Mouse (Mus musculus): ENCODE measurements around the gene Pibf1. TPM values are rescaled to one million over a fixed set of nuclear protein-coding genes. Genes with fewer than 3 reads are reported as not detected.

The Pibf1 gene
- polyA plus RNA-seq, 1 experiment: 8.8 TPM

GRCm38 (mm10) chr14:99190153-99190790 is 91.0 kb downstream of the Pibf1 start:
- no peak overlapping the region for H3K4me3 ChIP-seq (ENCODE audit: insufficient read depth, low read length)
- no peak overlapping the region for H3K27ac ChIP-seq (ENCODE audit: insufficient read depth, low read length)
- no peaks in the 10 kb centered on the region for H3K4me1 ChIP-seq (ENCODE audit: control insufficient read depth, insufficient read depth, low read length)
- TF ChIP-seq POLR2A (IDR thresholded peaks at IDR 0.05; ENCODE audit: extremely low read depth, insufficient read depth, low read length): no peak
- TF ChIP-seq CTCF (IDR thresholded peaks at IDR 0.05; ENCODE audit: extremely low read depth, insufficient read depth, low read length): no peak

DNA sequence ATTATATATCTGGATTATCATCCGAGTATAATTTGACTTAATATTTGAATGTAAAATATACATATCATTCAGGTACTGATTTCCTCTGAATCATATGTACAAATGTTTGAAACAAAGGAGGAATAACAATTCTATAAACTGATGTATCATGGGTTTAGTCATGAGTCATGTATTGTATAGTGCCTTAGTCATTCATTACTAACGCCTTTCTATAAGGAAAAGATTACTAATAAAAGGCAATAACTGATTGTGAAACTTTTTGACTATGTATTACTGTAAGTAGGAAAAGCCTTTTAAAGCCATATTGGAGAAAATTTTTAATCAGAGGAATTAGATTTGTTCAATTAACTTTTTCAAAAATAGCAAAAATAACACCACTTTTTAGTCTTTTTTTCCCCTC is 106.6 kb downstream of the Pibf1 start:
- no peak overlapping the region for H3K4me3 ChIP-seq (ENCODE audit: insufficient read depth, low read length)
- H3K27ac ChIP-seq (ENCODE audit: insufficient read depth, low read length): no peak overlapping the region
- TF ChIP-seq CTCF (IDR thresholded peaks at IDR 0.05; ENCODE audit: extremely low read depth, insufficient read depth, low read length) (no peak), POLR2A (IDR thresholded peaks at IDR 0.05; ENCODE audit: extremely low read depth, insufficient read depth, low read length) (no peak)
- no peaks in the 10 kb centered on the region for H3K4me1 ChIP-seq (ENCODE audit: control insufficient read depth, insufficient read depth, low read length)

DNA sequence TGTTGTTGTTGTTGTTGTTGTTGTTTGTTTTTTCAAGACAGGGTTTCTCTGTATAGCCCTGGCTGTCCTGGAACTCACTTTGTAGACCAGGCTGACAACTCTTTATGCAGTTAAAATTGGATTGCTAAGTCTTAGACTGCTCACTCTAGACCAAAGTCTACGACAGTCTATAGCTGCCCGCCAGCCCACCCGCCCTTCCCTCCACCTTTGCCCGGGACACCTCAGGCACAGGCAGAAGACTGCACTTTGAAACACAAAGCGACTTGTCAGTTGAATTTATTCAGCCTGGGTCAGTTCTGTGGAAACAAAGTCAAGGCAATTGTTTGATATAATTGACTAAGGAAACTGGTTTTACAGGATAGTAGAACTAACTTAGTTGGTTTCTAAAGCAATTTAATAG is 107.4 kb downstream of the Pibf1 start:
- no peak for TF ChIP-seq CTCF (IDR thresholded peaks at IDR 0.05; ENCODE audit: extremely low read depth, insufficient read depth, low read length)
- Histone ChIP-seq H3K4me1 (ENCODE audit: control insufficient read depth, insufficient read depth, low read length) (no peaks in the 10 kb centered on the region), H3K27ac (ENCODE audit: insufficient read depth, low read length) (no peak overlapping the region), H3K4me3 (ENCODE audit: insufficient read depth, low read length) (no peak overlapping the region)

- Histone ChIP-seq H3K27ac (ENCODE audit: insufficient read depth, low read length) (no peak overlapping the region), H3K4me1 (ENCODE audit: control insufficient read depth, insufficient read depth, low read length) (no peaks in the 10 kb centered on the region), H3K4me3 (ENCODE audit: insufficient read depth, low read length) (no peak overlapping the region)
- TF ChIP-seq POLR2A (IDR thresholded peaks at IDR 0.05; ENCODE audit: extremely low read depth, insufficient read depth, low read length) (no peak), CTCF (IDR thresholded peaks at IDR 0.05; ENCODE audit: extremely low read depth, insufficient read depth, low read length) (no peak)
These were observed 111.2 kb downstream of the Pibf1 start for GRCm38 (mm10) chr14:99210431-99210830.

- Histone ChIP-seq H3K4me3 (ENCODE audit: insufficient read depth, low read length) (no peak overlapping the region), H3K27ac (ENCODE audit: insufficient read depth, low read length) (no peak overlapping the region), H3K4me1 (ENCODE audit: control insufficient read depth, insufficient read depth, low read length) (no peaks in the 10 kb centered on the region)
- TF ChIP-seq CTCF (IDR thresholded peaks at IDR 0.05; ENCODE audit: extremely low read depth, insufficient read depth, low read length): no peak
- no peak for TF ChIP-seq POLR2A (IDR thresholded peaks at IDR 0.05; ENCODE audit: extremely low read depth, insufficient read depth, low read length)
These were observed 119.3 kb downstream of the Pibf1 start for GRCm38 (mm10) chr14:99218396-99219012.

GRCm38 (mm10) chr14:99219757-99220171 is 120.5 kb downstream of the Pibf1 start:
- H3K4me3 ChIP-seq (ENCODE audit: insufficient read depth, low read length): no peak overlapping the region
- no peaks in the 10 kb centered on the region for H3K4me1 ChIP-seq (ENCODE audit: control insufficient read depth, insufficient read depth, low read length)
- H3K27ac ChIP-seq (ENCODE audit: insufficient read depth, low read length): no peak overlapping the region
- no peak for TF ChIP-seq CTCF (IDR thresholded peaks at IDR 0.05; ENCODE audit: extremely low read depth, insufficient read depth, low read length)
- no peak for TF ChIP-seq POLR2A (IDR thresholded peaks at IDR 0.05; ENCODE audit: extremely low read depth, insufficient read depth, low read length)

GRCm38 (mm10) chr14:99225929-99226328 is 126.7 kb downstream of the Pibf1 start:
- no peak overlapping the region for H3K4me3 ChIP-seq (ENCODE audit: insufficient read depth, low read length)
- TF ChIP-seq POLR2A (IDR thresholded peaks at IDR 0.05; ENCODE audit: extremely low read depth, insufficient read depth, low read length): no peak
- TF ChIP-seq CTCF (IDR thresholded peaks at IDR 0.05; ENCODE audit: extremely low read depth, insufficient read depth, low read length): no peak
- H3K4me1 ChIP-seq (ENCODE audit: control insufficient read depth, insufficient read depth, low read length): no peaks in the 10 kb centered on the region
- H3K27ac ChIP-seq (ENCODE audit: insufficient read depth, low read length): no peak overlapping the region

GRCm38 (mm10) chr14:99229071-99229780 is 130.0 kb downstream of the Pibf1 start:
- H3K27ac ChIP-seq (ENCODE audit: insufficient read depth, low read length): no peak overlapping the region
- no peak overlapping the region for H3K4me3 ChIP-seq (ENCODE audit: insufficient read depth, low read length)
- H3K4me1 ChIP-seq (ENCODE audit: control insufficient read depth, insufficient read depth, low read length): no peaks in the 10 kb centered on the region; the same call in 1 of the 2 replicates
- no peak for TF ChIP-seq POLR2A (IDR thresholded peaks at IDR 0.05; ENCODE audit: extremely low read depth, insufficient read depth, low read length)
- TF ChIP-seq CTCF (IDR thresholded peaks at IDR 0.05; ENCODE audit: extremely low read depth, insufficient read depth, low read length): no peak

- Histone ChIP-seq H3K4me1 (ENCODE audit: control insufficient read depth, insufficient read depth, low read length) (no peaks in the 10 kb centered on the region; the same call in 1 of the 2 replicates), H3K4me3 (ENCODE audit: insufficient read depth, low read length) (no peak overlapping the region), H3K27ac (ENCODE audit: insufficient read depth, low read length) (no peak overlapping the region)
- TF ChIP-seq CTCF (IDR thresholded peaks at IDR 0.05; ENCODE audit: extremely low read depth, insufficient read depth, low read length): no peak
- no peak for TF ChIP-seq POLR2A (IDR thresholded peaks at IDR 0.05; ENCODE audit: extremely low read depth, insufficient read depth, low read length)
These were observed 133.8 kb downstream of the Pibf1 start for GRCm38 (mm10) chr14:99233056-99233455.

GRCm38 (mm10) chr14:99237115-99237514 is 137.9 kb downstream of the Pibf1 start:
- Histone ChIP-seq H3K27ac (ENCODE audit: insufficient read depth, low read length) (no peak overlapping the region), H3K4me3 (ENCODE audit: insufficient read depth, low read length) (no peak overlapping the region), H3K4me1 (ENCODE audit: control insufficient read depth, insufficient read depth, low read length) (no peaks in the 10 kb centered on the region; the same call in 1 of the 2 replicates)
- no peak for TF ChIP-seq POLR2A (IDR thresholded peaks at IDR 0.05; ENCODE audit: extremely low read depth, insufficient read depth, low read length)
- TF ChIP-seq CTCF (IDR thresholded peaks at IDR 0.05; ENCODE audit: extremely low read depth, insufficient read depth, low read length): no peak

Measured in cortical plate, adult 2 months (tissue).